Mouse (Mus musculus) CH12.LX (cell line): ENCODE measurements at regions not wholly inside any gene's neighbourhood (a gene's known extent, or its start where the extent isn't known, plus 50 kb on each side); places are given as distances from the start of the nearest gene placed in this dataset.

ENCODE experiments used
- DNase-seq: peaks from one replicate; pipeline ENCODE4 v3.0.0-alpha.2; 2013; ENCODE audit errors: extremely low read depth
- H3K27ac ChIP-seq: 2 replicates; pipeline ENCODE4 v1.5.1; 2012; ENCODE audit warnings: low read depth, mild to moderate bottlenecking, control low read depth, moderate library complexity; ENCODE audit not compliant: insufficient read depth
- H3K27me3 ChIP-seq: replicated peaks from 2 replicates; pipeline ENCODE3; 2012; ENCODE audit warnings: inconsistent platforms
- H3K36me3 ChIP-seq, 2 experiments: replicated peaks in 1 of 2; 2 replicates each; pipeline versions ENCODE3 to v1.6.1; 2012; ENCODE audit warnings: inconsistent platforms in 1 of 2, low read length in 1 of 2, mild to moderate bottlenecking in 1 of 2, mixed read lengths in 1 of 2, moderate library complexity in 1 of 2; ENCODE audit not compliant: control insufficient read depth in 1 of 2, insufficient read depth in 1 of 2
- H3K4me1 ChIP-seq, 2 experiments: 2 replicates each; pipeline ENCODE4 v1.6.1; 2012; ENCODE audit warnings: inconsistent platforms in 1 of 2, moderate library complexity in 1 of 2; ENCODE audit not compliant: insufficient read depth in 2 of 2, control insufficient read depth in 1 of 2
- H3K4me2 ChIP-seq: 2 replicates; pipeline ENCODE4 v1.6.1; 2012; ENCODE audit warnings: low read depth, mild to moderate bottlenecking, control low read depth; ENCODE audit not compliant: poor library complexity, insufficient read depth, severe bottlenecking
- H3K4me3 ChIP-seq, 3 experiments: fragments of 150-350 bp in 1 of 3; sonication (generic) in 1 of 3; replicated peaks in 1 of 3; 2 replicates each; pipeline versions ENCODE3 to v1.5.1; 2011 to 2012; ENCODE audit warnings: low read depth in 2 of 3, low read length in 2 of 3, mild to moderate bottlenecking in 2 of 3, moderate library complexity in 2 of 3, control low read depth in 1 of 3, improper control_type of control experiment in 1 of 3, inconsistent platforms in 1 of 3, mixed read lengths in 1 of 3; ENCODE audit not compliant: poor library complexity in 1 of 3
- H3K79me2 ChIP-seq: replicated peaks from 2 replicates; pipeline ENCODE4 v1.6.1; 2012; ENCODE audit warnings: mild to moderate bottlenecking, moderate library complexity; ENCODE audit not compliant: control insufficient read depth, poor library complexity, insufficient read depth, severe bottlenecking; ENCODE audit errors: extremely low read depth
- H3K9ac ChIP-seq: 2 replicates; pipeline ENCODE4 v1.6.1; 2012; ENCODE audit warnings: low read depth, mild to moderate bottlenecking, control low read depth, moderate library complexity; ENCODE audit not compliant: insufficient read depth
- H3K9me3 ChIP-seq: replicated peaks from 2 replicates; pipeline ENCODE3; 2012; ENCODE audit warnings: low read length, inconsistent platforms, mixed read lengths
- CHD1 ChIP-seq: IDR thresholded peaks from 2 replicates; pipeline ENCODE4 v1.6.1; 2012; ENCODE audit warnings: low read depth, low read length, improper control_type of control experiment, inconsistent platforms
- CTCF ChIP-seq, 2 experiments: IDR thresholded peaks in 1 of 2; conservative IDR thresholded peaks in 1 of 2; 2 replicates each; pipeline ENCODE4 v1.5.1; 2011 to 2012; ENCODE audit warnings: low read depth in 2 of 2, low read length in 2 of 2, improper control_type of control experiment in 1 of 2, inconsistent platforms in 1 of 2, mild to moderate bottlenecking in 1 of 2, moderate library complexity in 1 of 2
- E2F4 ChIP-seq: IDR thresholded peaks from 2 replicates; pipeline ENCODE4 v1.6.1; 2011; ENCODE audit warnings: low read depth, low read length, improper control_type of control experiment; ENCODE audit not compliant: insufficient replicate concordance
- ELF1 ChIP-seq: IDR thresholded peaks from 2 replicates; pipeline ENCODE4 v1.6.1; 2014; ENCODE audit warnings: low read depth, mild to moderate bottlenecking, inconsistent platforms, low read length, improper control_type of control experiment
- GABPA ChIP-seq: IDR thresholded peaks from 2 replicates; pipeline ENCODE4 v1.6.1; 2012; ENCODE audit warnings: low read depth, low read length, improper control_type of control experiment, inconsistent platforms; ENCODE audit not compliant: insufficient replicate concordance
- IRF4 ChIP-seq: IDR thresholded peaks from 2 replicates; pipeline ENCODE4 v1.6.1; 2014; ENCODE audit warnings: low read depth, mild to moderate bottlenecking, inconsistent platforms, low read length, improper control_type of control experiment
- KAT2A ChIP-seq: IDR thresholded peaks from 2 replicates; pipeline ENCODE4 v1.6.1; 2012; ENCODE audit warnings: low read length, improper control_type of control experiment, inconsistent platforms; ENCODE audit not compliant: insufficient replicate concordance
- MAFK ChIP-seq: IDR thresholded peaks from 2 replicates; pipeline ENCODE4 v1.6.1; 2011; ENCODE audit warnings: low read length, improper control_type of control experiment; ENCODE audit not compliant: insufficient replicate concordance
- MAX ChIP-seq: IDR thresholded peaks from 2 replicates; pipeline ENCODE4 v1.6.1; 2011; ENCODE audit warnings: low read length, improper control_type of control experiment
- MAZ ChIP-seq: IDR thresholded peaks from 2 replicates; pipeline ENCODE4 v1.6.1; 2012; ENCODE audit warnings: low read depth, mild to moderate bottlenecking, inconsistent platforms, low read length, improper control_type of control experiment, moderate library complexity
- MXI1 ChIP-seq: IDR thresholded peaks from 2 replicates; pipeline ENCODE4 v1.6.1; 2011; ENCODE audit warnings: mild to moderate bottlenecking, low read depth, low read length, improper control_type of control experiment
- MYC ChIP-seq: IDR thresholded peaks from 2 replicates; pipeline ENCODE4 v1.6.1; 2011; ENCODE audit warnings: low read depth, mild to moderate bottlenecking, improper control_type of control experiment, low read length
- POLR2A ChIP-seq: IDR thresholded peaks from 2 replicates; pipeline ENCODE4 v1.6.1; 2011; ENCODE audit warnings: low read depth, mild to moderate bottlenecking, improper control_type of control experiment, low read length
- RCOR1 ChIP-seq: conservative IDR thresholded peaks from 2 replicates; pipeline ENCODE4 v1.6.1; 2012; ENCODE audit warnings: low read depth, mild to moderate bottlenecking, inconsistent platforms, low read length, improper control_type of control experiment
- SMC3 ChIP-seq: IDR thresholded peaks from 2 replicates; pipeline ENCODE4 v1.6.1; 2011; ENCODE audit warnings: low read depth, low read length, improper control_type of control experiment
- TBP ChIP-seq: conservative IDR thresholded peaks from 2 replicates; pipeline ENCODE4 v1.6.1; 2011; ENCODE audit warnings: low read depth, low read length, improper control_type of control experiment
- USF1 ChIP-seq: IDR thresholded peaks from 2 replicates; pipeline ENCODE4 v1.6.1; 2014; ENCODE audit warnings: low read depth, mild to moderate bottlenecking, inconsistent platforms, low read length, improper control_type of control experiment
- dilution Hi-C: fragments of 300-500 bp; cut with MboI; formaldehyde crosslinking; loops from 2 replicates; pipeline ENCODE4 v1.14.3; 2020; ENCODE audit warnings: low sequenced_read_pairs; ENCODE audit not compliant: extremely low pct_unique_long_range_greater_than_20kb, extremely low pct_ligation_motif_present
- in situ Hi-C: fragments of 300-500 bp; cut with MboI; formaldehyde crosslinking; loops from 3 replicates; pipeline ENCODE4 v1.14.3; 2019; ENCODE audit warnings: low sequenced_read_pairs, low pct_ligation_motif_present, low pct_unique_long_range_greater_than_20kb, mixed read lengths

- no peak for TF ChIP-seq USF1
- no peak for TF ChIP-seq KAT2A
- TF ChIP-seq MXI1 = 0 out of 2 replicates have a peak, but pooled peaks have one; percentile 49
- 0 out of 2 replicates have a peak, but pooled peaks have one; percentile 37 for TF ChIP-seq MAX
- TF ChIP-seq SMC3 = no peak
- TF ChIP-seq RCOR1 = no peak
- peak; percentile 62 for TF ChIP-seq POLR2A
- no peak for TF ChIP-seq E2F4
- TF ChIP-seq TBP = peak; percentile 70; the same call in 1 of the 2 replicates
- TF ChIP-seq MYC = no peak
- TF ChIP-seq, all 38 proteins: peak for 13
Measured at GRCm38 (mm10) chr9:104406491-104406890, 68.9 kb upstream of the Acpp start (continued).

DNA sequence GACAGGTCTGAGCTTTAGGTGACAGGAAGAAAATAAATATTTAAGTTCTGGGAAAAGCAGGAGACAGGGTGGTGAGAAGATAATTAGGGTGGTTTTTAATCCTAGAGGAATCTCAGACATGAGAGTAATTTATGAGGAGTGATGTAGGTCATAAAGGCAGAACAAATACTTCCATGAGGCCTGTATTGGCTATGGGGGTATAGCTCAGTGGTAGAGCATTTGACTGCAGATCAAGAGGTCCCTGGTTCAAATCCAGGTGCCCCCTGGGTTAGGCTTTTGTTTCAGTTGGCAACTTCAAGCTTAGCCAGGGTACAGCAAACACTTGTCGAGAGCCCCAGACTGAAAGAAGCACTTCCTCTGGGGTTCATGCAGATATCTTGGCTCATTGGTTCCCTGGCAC is 66.3 kb upstream of the Acpp start:
- Histone ChIP-seq H3K4me3 (no peak overlapping the region), H3K4me1 (peaks cover 0 to 7% of the 10 kb centered on the region in 2 experiments; a peak in 2 of 4 replicates)
- in situ Hi-C loops = no loop called here

GRCm38 (mm10) chr9:104401673-104402072 is 64.1 kb upstream of the Acpp start:
- no peak overlapping the region for H3K4me3 ChIP-seq
- dilution Hi-C loops (no loop called here), in situ Hi-C loops (no loop called here)
- H3K27ac ChIP-seq = no peak overlapping the region
- H3K4me1 ChIP-seq = peaks cover 0 to 7% of the 10 kb centered on the region in 2 experiments; a peak in 2 of 4 replicates
- no peak overlapping the region for H3K4me2 ChIP-seq
- no peaks in the 10 kb centered on the region for H3K9me3 ChIP-seq
- DNase-seq = no peak
- no peaks in the 10 kb centered on the region for H3K36me3 ChIP-seq
- H3K79me2 ChIP-seq = no peaks in the 10 kb centered on the region
- no peaks in the 10 kb centered on the region for H3K27me3 ChIP-seq
- no peak overlapping the region for H3K9ac ChIP-seq
- no peak for TF ChIP-seq CTCF (conservative IDR thresholded peaks at IDR 0.05 in 1 of 2, IDR thresholded peaks at IDR 0.05 in 1 of 2; ENCODE audit: low read depth in 2 of 2, low read length in 2 of 2)
- no peak for TF ChIP-seq RCOR1
- TF ChIP-seq MAZ = no peak
- no peak for TF ChIP-seq IRF4
- TF ChIP-seq SMC3 = no peak
- no peak for TF ChIP-seq MXI1

More for the DNA sequence above, 66.3 kb upstream of the Acpp start:
- Histone ChIP-seq H3K9ac (no peak overlapping the region), H3K4me2 (no peak overlapping the region), H3K27me3 (no peaks in the 10 kb centered on the region), H3K79me2 (no peaks in the 10 kb centered on the region), H3K27ac (no peak overlapping the region), H3K36me3 (no peaks in the 10 kb centered on the region), H3K9me3 (no peaks in the 10 kb centered on the region)
- TF ChIP-seq GABPA (no peak), ELF1 (peak; percentile 79), CHD1 (no peak), TBP (peak; percentile 99), MAFK (peak; percentile 73; the same call in 1 of the 2 replicates)
- DNase-seq = peak; percentile 39
- dilution Hi-C loops = no loop called here
